Mouse (Mus musculus) MEL-GATA-1-ER (cell line): Measurements from ENCODE around the gene Rgs9.

Source experiments
- DNase-seq: peaks from one replicate; pipeline ENCODE4 v3.0.0-alpha.2; 2012; ENCODE audit warnings: low read depth; ENCODE audit errors: extremely low read depth

The Rgs9 gene

GRCm38 (mm10) chr11:109178788-109179518, 119.0 kb downstream of the Rgs9 start:
- DNase-seq: no peak

DNA sequence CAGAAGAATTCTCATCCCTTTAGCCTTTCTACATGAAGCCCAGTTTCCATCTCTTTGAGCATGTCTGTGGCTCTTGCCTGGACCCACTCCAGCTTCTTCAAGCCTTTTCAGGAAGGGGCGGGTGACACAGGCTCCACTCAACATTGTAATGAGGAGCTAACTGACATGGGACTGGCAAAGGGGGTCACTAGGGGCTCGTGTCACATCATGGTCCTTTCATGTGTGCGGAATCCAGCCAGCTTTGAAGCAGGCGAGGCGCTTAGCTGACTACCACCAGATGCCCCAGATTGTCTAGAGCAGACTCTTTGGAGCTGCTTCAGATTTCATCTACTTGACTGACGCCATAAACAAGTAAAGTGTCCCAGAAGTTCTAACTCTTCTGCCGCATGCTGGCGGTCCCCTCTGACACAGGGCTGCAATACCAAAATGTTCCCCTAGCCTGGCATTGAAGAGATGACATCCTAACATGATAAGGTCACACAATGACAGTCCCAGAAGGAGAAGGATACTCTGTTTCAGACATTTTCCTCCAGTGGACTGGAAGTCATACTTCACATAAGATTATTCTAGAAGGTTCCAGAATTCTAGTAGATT, 122.5 kb downstream of the Rgs9 start:
- no peak for DNase-seq
